Mouse (Mus musculus): ENCODE results near the gene Cldn12.

The Cldn12 gene

GRCm38 (mm10) chr5:5514196-5515076, at the start of gene Cldn12:
Gene Cldn12, minus strand, starts transcription at chr5:5514958.
- peak; percentile 75 for DNase-seq (ENCODE audit: low read depth)

DNA sequence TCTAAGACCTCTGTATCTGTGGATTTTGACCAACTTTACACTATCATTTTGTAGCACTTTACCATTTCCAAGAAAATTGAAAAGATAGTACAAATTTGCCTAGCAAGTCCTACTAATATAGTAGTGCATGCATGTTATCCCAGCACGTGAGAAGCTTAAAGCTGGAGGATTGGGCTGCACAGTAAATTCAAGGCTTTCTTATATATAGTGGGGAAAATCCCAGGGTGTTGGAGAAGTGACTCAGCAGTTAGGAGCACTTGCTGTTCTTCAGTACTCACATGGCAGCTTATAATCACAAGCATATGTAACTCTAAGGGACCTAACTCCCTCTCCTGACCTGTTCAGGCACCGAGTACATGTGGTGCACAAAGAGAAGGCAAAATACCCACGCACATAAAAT, 47.7 kb upstream of the Cldn12 start:
- no peak for DNase-seq (ENCODE audit: low read depth)

GRCm38 (mm10) chr5:5561041-5561706, 46.4 kb upstream of the Cldn12 start:
- DNase-seq (ENCODE audit: low read depth), result peak; percentile 16

GRCm38 (mm10) chr5:5559798-5560197, 45.0 kb upstream of the Cldn12 start:
- no peak for DNase-seq (ENCODE audit: low read depth)

GRCm38 (mm10) chr5:5559079-5559740, 44.5 kb upstream of the Cldn12 start, which contains the start of gene Gtpbp10:
Gene Gtpbp10, minus strand, starts transcription at chr5:5559538.
- DNase-seq (ENCODE audit: low read depth), result peak; percentile 93

DNA sequence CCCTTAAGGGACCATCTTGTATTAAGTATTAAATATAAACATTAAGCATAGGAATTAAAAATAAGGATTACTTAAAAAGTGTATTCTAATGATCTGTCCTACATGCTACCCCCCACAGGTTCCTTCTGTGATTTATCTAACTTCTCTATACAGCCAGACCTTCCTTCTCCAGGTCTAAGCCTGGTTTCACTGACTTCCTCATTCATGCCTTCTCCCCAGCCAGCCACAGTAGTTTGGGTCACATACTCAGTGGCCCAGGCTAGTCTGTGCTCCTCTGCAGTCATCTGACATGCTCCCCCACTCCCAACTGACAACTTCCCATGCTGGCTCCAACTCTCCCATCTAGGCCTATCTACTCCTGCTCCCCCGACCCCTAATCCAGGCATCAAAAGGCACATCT, 36.4 kb upstream of the Cldn12 start:
- DNase-seq (ENCODE audit: low read depth), result no peak

DNA sequence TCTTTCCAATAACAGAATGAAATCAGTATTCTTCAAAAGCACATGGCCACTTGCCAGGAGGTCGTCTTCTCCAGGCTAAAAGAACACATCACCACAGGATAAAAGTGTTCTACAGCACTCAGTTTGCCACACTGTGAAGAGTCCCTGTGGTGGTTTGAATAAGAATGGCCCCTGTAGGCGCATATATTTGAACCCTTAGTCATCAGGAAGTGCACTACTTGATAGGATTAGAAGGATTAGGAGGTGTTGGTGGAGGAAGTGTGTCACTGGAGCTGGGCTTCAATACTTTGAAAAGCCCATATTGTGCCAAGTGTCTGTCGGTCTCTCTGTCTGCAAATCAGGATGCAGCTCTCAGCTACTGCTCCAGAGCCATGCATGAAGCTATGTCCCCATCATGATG, 25.6 kb upstream of the Cldn12 start:
- no peak for DNase-seq (ENCODE audit: low read depth)

DNA sequence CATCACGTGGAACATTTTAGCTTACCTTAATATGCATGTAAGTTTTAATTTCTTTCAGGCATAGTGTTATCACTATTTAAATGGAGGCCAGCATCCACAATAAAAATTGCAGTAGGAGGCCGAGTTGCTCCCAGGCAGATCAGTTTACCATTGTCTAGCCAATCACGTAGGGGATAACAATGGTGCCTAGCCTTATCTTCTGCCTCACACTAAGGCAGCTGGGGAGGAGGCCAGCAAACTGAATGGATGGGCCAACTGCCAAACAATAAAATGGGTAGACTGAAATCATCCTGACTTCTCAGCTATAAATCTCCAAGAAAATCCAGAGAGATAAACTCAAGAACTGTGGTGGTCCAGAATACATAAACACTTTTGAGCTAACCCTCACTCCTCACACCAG, 25.0 kb upstream of the Cldn12 start:
- no peak for DNase-seq (ENCODE audit: low read depth)

DNA sequence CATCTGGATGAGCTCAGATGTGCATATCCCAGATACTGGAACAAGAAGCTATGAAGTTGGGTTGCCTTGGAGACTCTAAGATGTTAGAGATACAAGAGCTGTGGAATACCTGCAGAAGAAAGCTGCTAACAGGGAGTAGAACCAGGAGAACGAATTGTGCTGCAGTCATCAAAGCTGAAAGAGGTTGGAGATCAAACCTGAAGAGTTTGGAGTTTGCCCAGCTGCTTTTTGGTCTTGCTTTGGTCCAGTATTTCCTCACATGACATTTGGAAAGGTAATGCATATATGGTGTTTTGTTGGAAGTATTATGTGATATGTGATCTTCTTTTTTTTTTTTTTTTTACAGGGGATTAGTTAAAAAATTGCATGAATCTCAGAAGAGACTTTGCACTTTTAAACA, 21.4 kb upstream of the Cldn12 start:
- no peak for DNase-seq (ENCODE audit: low read depth)

DNA sequence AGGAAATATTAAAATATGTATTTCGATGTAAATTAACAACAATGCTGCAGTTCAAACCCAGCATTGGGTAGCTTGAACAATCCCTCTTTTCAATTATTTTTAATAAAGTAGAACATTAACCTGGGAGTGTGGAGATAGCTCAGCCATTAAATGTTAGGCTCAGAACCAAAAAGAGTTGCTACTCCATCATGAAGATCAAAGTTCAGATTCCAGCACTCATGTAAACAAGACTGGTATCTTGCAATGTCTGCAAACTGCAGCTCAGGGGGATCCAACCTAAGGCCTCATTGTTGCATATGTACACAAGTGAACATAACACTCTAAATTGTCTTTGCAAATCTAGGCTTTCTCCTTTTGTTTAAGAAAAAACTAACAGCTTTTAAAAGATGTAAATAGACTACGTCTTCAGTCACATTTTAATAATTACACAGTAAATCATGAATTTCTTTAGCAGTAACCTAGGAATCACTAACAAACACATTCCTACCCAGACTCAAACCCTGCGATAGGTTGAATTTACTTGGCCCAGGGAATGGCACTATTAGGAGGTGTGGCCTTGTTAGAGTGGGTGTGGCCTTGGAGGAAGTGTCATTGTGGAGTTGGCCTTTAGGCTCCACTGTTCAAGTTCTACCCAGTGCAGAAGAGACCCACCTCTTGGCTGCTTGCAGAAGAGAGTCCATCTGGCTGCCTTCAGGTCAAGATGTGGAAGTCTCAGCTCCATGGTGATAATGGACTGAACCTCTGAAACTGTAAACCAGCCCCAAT, 19.1 kb upstream of the Cldn12 start:
- no peak for DNase-seq (ENCODE audit: low read depth)

DNA sequence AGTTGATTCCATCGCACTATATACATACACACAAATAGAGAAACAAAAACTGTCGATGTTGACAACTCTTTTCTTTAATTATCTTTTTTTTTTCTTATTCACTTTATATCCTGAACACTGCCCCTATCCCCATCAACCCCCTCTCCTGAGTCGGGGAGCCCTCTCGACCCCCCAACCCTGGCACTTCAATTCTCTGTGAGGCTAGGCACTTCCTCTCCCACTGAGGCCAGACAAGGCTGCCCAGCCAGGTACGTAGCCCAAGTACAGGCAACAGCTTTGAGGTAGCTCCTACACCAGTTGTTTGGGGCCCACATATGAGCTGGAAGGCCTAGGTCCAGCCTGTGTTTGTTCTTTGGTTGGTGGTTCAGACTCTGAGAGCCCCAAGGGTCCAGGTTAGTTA, 653 bp upstream of the Cldn12 start:
- no peak for DNase-seq (ENCODE audit: low read depth)

GRCm38 (mm10) chr5:5511401-5511800, 3.4 kb downstream of the Cldn12 start:
- no peak for DNase-seq (ENCODE audit: low read depth)

- no peak for DNase-seq (ENCODE audit: low read depth)
Observed at GRCm38 (mm10) chr5:5510989-5511388, 3.8 kb downstream of the Cldn12 start.

DNA sequence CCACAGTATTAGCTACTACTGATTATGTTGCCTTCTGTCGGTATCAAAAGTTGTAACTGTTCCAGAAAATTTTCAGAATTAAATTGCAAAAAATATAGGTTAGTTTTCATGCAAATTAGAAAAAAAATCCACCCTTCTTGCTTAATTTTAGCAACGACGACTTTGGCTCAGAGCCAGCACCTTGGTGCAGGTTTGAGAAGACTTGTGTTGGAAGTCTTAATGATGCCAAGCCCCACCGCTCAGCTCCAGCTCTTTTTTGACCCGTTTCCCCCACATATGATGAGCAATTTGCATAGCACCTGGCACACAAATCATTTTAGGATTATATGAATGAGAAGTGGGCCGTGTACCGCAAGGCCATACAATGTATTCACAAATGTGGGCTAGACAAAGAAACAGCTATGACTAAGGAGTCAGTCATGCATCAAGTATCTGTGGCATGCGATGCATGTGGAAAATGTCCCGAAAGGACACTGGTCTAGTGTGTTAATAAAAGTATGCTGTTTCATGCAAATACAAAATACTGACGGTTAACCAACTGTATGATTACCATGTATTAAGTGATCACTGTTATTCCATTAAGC, 4.4 kb downstream of the Cldn12 start:
- no peak for DNase-seq (ENCODE audit: low read depth)

DNA sequence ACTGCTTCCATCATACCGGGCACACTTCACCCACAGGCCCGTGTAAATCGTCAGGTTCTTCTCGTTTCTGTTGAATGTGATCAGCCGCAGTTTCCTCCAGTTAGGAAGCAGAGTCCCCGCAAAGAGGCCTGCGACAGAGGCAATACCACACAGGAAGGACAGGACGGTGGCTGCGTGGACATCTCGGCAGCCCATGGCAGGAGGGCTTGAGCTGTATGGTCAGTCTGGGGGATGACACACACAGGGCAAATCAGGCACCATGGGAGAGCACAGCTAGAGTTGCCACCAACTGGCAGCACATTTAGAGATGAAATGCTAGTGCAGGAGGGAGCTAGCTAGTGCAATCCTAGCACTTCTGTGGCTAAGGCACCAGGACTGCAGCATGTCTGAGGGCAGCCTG, 6.5 kb downstream of the Cldn12 start:
- DNase-seq (ENCODE audit: low read depth), result no peak

- peak; percentile 23 for DNase-seq (ENCODE audit: low read depth)
Observed at GRCm38 (mm10) chr5:5507701-5508225, 7.0 kb downstream of the Cldn12 start.

DNA sequence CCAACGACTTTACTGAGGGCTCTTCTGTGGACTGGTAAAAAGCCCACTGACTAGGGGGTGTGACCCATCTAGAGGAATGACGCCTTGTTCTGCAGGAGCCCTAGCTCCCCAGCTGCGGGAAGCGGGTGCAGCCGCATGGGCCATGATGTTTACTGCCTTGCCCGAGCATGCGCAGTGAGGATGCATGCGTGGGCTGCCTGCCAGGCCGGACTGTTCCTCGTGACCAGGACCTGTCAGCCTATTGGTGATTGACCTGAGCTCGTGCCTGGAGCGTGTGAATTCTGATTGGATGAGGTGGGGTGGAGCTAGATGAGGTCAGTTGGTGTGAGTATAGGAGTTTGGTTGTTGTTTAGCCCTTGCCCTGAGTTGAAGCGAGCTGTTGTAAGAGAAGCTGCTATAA, 10.3 kb downstream of the Cldn12 start:
- DNase-seq (ENCODE audit: low read depth), result no peak

DNA sequence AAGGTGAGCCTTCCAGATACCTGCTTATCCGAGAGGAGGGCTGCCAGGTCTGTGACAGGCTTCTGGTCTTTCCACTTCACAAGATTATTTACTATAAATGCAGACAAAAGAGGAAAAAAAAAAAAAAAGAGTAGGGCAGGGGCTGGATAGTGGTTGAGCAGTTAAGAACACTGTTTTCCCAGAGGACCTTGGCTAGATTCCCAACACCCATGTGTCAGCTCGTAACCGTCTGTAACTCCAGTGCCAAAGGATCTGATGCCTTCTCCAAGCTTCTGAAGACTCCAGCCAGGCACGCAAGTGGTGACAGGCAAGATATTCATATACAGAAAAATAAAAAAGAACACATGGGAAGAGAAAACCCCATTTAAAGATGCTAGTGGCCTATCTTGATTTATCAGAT, 11.4 kb downstream of the Cldn12 start:
- no peak for DNase-seq (ENCODE audit: low read depth)

DNA sequence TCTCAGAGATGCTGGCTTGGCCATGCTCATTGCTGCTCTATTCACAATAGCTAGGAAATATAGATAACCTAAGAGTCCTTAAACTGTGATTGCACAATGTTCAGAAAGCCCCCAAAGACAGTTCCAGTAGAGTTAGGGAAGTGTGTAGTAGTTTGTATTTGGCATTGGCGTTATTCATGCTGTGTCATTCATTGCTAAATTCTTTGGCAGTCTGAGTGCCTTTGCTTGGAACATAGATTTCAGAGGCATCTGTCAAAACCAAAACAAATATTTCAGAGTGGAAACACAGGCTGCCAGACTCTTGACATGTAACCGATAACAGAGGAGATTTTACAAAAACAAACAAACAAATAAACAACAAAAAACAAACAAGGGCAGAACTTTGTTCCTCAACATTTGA, 13.2 kb downstream of the Cldn12 start:
- DNase-seq (ENCODE audit: low read depth), result no peak

DNA sequence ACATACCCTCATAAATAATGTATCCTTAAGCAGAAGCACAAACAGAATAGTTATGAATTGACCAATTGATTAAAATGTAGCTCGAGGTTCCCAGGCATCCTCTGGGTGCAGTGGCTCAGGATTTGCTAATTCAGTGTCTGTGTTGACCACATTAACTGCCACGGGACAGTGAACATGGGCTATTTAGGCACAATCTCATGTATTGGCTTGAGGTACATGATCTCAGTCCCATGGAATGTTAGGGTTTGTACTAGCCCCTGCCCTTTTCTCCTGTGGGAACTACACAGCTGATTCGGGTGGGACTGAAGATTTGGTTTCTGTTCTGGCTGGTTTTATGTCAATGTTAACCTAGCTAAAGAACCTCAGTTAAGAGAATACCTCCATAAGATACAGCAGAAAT, 18.4 kb downstream of the Cldn12 start:
- DNase-seq (ENCODE audit: low read depth), result no peak

DNA sequence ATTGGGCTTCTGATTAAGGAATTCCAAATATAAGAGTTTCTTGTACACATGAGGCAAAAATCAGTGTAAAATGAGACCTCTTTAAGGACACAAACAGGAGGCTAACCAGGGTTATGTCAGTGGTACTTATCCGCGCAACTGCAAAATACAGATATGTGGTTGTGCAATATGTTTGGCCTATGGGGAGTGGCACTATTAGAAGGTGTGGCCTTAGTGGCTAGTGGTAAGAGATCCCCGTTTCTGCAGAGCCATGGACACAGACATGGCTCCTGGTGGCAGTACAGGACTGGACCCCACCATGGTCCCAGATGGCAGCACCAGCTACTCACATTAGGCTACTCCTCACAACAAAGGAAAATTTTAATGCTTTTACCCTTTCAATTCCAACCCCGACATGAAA, 19.7 kb downstream of the Cldn12 start:
- DNase-seq (ENCODE audit: low read depth), result no peak

Data from induced T-regulatory cell, adult 2 months (primary cell).